Mouse (Mus musculus) lung, postnatal 0 days (tissue): ENCODE data around the gene Ahnak. TPM values are rescaled to one million over a fixed set of nuclear protein-coding genes. Genes with fewer than 3 reads are reported as not detected.
"Not testable (repeated sequence)": the region's sequence is repeated elsewhere in the genome, so short reads cannot be mapped to it uniquely, and the experiment has no call there.

Experiments
- ATAC-seq: fragments of 200-750 bp; cut with Nextera tagmentation; 2 replicates; pipeline ENCODE4 v1.8.0; 2017; ENCODE audit warnings: moderate library complexity
- DNase-seq: peaks from one replicate; pipeline ENCODE4 v3.0.0-alpha.2; 2016; ENCODE audit warnings: low spot score
- H3K27ac ChIP-seq: fragments of 300-500 bp; sonication (generic); 2 replicates; pipeline ENCODE4 v1.5.1; 2014; ENCODE audit warnings: antibody characterized with exemption, mild to moderate bottlenecking, low read length, mixed read lengths
- H3K27me3 ChIP-seq: fragments of 300-500 bp; sonication (generic); replicated peaks from 2 replicates; pipeline ENCODE4 v1.6.1; 2014; ENCODE audit warnings: low read length, mixed read lengths; ENCODE audit not compliant: insufficient read depth
- H3K36me3 ChIP-seq: fragments of 300-500 bp; sonication (generic); 2 replicates; pipeline ENCODE4 v1.6.1; 2014; ENCODE audit warnings: low read length, mixed read lengths; ENCODE audit not compliant: insufficient read depth
- H3K4me1 ChIP-seq: fragments of 300-500 bp; sonication (generic); 2 replicates; pipeline ENCODE4 v1.6.1; 2014; ENCODE audit warnings: antibody characterized with exemption, low read depth, low read length, mixed read lengths; ENCODE audit not compliant: insufficient read depth
- H3K4me2 ChIP-seq: fragments of 300-500 bp; sonication (generic); replicated peaks from 2 replicates; pipeline ENCODE4 v1.6.1; 2014; ENCODE audit warnings: low read depth, mild to moderate bottlenecking, low read length, moderate library complexity, mixed read lengths
- H3K4me3 ChIP-seq: fragments of 300-500 bp; sonication (generic); 2 replicates; pipeline ENCODE4 v1.5.1; 2014; ENCODE audit warnings: low read depth, low read length
- H3K9ac ChIP-seq: fragments of 300-500 bp; sonication (generic); replicated peaks from 2 replicates; pipeline ENCODE4 v1.6.1; 2014; ENCODE audit warnings: low read depth, mild to moderate bottlenecking
- H3K9me3 ChIP-seq: fragments of 300-500 bp; sonication (generic); 2 replicates; pipeline ENCODE4 v1.6.1; 2016; ENCODE audit warnings: low read length, mixed read lengths
- CTCF ChIP-seq: IDR thresholded peaks from 2 replicates; pipeline ENCODE4 v1.5.1; 2016; ENCODE audit warnings: antibody characterized with exemption, mild to moderate bottlenecking
- EP300 ChIP-seq: IDR thresholded peaks from 2 replicates; pipeline ENCODE4 v1.6.1; 2016; ENCODE audit warnings: antibody characterized with exemption, mild to moderate bottlenecking, control low read depth
- WGBS: fragments of 180-500 bp; shearing (Covaris S2); extraction: QIAGEN DNeasy Blood & Tissue Kit; methylation state at CpG from one replicate; pipeline ENCODE4 v1.1.7; 2014; 5-methylcytosine and 5-hydroxymethylcytosine counted together
- polyA plus RNA-seq: library from polyadenylated mRNA; unstranded; fragments of >200 nt; fragmentation: Nextera tagmentation; extraction: Ambion mirVana; gene quantifications from 2 replicates; pipeline ENCODE4 v1.2.1, GENCODE M21; 2015

Ahnak gene
- polyA plus RNA-seq, 1 experiment from 2014 or later, result 151 TPM

DNA sequence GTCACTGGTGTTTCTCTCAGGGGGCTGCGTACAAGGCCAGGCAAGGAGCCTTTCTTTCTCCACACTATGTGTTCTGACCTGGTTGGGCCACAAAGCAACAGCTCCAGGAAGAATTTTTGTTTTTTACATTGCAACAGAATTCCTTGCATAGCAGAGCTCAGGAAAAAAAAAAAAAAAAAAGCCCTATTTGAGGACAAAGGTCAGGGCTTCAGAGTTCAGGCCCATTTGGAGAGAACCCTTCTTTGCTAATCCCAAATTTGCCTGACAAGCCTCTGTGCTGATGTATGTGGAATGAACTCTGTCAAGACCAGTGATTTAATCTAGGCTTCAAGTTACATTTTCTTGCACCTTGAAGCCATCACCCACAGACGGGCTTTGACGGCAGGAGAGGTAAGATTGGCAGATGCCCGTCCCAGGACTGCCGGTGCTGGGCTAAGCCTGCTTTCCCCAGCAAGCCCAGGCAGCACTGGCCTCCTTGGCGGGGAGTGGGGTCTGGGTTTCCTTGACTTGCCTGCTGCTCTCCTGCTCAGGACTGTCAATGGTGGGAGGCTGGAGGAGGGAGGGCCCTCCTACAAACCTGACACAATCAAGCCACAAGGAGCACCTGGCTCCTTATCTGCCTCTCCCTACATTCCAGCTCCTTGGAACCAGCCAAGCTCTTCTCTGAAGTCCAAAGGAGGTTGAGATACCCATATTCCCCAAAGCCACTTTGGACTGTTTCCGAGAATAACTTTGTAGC is 58.3 kb downstream of the Ahnak start:
- Histone ChIP-seq H3K27ac (peak overlapping the region; percentile 66), H3K4me1 (peaks cover 3% of the 10 kb centered on the region; the same call in 1 of the 2 replicates), H3K4me3 (no peak overlapping the region), H3K9me3 (no peaks in the 10 kb centered on the region), H3K9ac (no peak overlapping the region), H3K4me2 (no peak overlapping the region), H3K27me3 (no peaks in the 10 kb centered on the region), H3K36me3 (no peaks in the 10 kb centered on the region)
- WGBS, result 61% methylated on average over 7 of the region's 7 CpGs
- TF ChIP-seq CTCF (no peak), EP300 (peak; percentile 23)
- peak; percentile 66 for DNase-seq
- peak; percentile 81 for ATAC-seq

DNA sequence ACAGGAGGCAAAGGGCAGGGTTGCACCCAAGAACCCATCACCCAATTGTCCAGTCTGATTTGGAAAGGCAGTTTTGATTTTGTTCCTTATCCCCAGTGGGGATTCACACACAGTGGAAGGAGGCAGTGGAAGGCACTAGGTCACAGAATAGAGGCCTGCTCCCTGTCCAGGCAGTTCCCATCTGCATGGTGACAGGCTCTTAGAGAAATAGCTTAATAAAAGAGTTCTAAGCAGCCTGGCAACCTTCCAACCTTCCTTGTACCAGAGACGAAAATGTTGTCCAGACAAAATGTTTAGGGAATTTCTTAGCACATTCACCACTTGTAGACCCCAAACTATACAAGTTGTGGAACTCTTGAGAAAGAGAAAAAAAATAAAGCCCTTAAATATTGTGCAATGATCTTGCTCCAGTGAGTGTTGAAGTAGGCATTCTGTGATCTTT is 58.9 kb downstream of the Ahnak start:
- Histone ChIP-seq H3K4me2 (no peak overlapping the region), H3K9ac (no peak overlapping the region), H3K27me3 (no peaks in the 10 kb centered on the region), H3K27ac (peak overlapping the region; percentile 66), H3K4me1 (peaks cover 3% of the 10 kb centered on the region; the same call in 1 of the 2 replicates), H3K4me3 (no peak overlapping the region), H3K9me3 (no peaks in the 10 kb centered on the region), H3K36me3 (no peaks in the 10 kb centered on the region)
- peak; percentile 70 for ATAC-seq
- no peak for TF ChIP-seq CTCF
- peak; percentile 51; the same call in 1 of the 2 replicates for TF ChIP-seq EP300
- peak; percentile 86 for DNase-seq
- WGBS, result 6% methylated on average over 1 of the region's 1 CpGs

DNA sequence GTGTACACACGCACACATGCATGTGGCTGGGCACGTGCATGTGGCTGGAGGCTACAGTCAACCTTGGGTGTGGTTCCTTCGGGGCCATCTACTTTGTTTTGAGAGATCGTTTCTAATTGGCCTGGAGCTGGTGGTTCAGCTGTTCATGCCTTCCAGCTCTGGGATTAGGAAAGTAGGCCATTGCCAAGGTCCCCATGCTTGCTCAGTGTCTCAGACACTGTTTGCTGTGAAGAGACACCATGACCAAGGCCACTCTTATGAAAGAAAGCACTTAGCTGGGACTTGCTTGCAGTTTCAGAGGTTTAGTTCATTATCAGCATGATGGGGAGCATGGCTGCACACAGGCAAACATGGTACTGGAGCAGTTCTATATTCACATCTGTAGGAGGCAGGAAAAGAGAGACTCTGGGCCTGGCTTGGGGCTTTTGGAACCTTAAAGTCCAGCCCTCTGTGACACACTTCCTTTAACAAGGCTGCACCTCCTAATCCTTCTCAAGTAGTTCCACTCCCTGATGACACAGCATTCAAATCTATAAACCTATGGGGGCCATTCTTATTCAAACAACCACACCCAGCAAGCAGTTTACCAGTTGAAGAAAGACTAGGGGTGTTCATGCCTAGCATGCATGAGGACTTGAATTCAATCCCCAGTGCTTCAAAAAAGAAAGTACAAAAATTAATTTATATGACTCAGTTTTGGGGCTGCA is 60.0 kb downstream of the Ahnak start:
- no peak overlapping the region for H3K9ac ChIP-seq
- DNase-seq (no peak), ATAC-seq (no peak)
- no peaks in the 10 kb centered on the region for H3K36me3 ChIP-seq
- TF ChIP-seq CTCF, result no peak
- TF ChIP-seq EP300, result no peak
- WGBS, result 91% methylated on average over 4 of the region's 4 CpGs
- no peaks in the 10 kb centered on the region for H3K9me3 ChIP-seq
- H3K27me3 ChIP-seq, result no peaks in the 10 kb centered on the region
- H3K4me2 ChIP-seq, result no peak overlapping the region
- no peak overlapping the region for H3K27ac ChIP-seq
- no peak overlapping the region for H3K4me3 ChIP-seq
- H3K4me1 ChIP-seq, result peaks cover 3% of the 10 kb centered on the region; the same call in 1 of the 2 replicates

GRCm38 (mm10) chr19:9050294-9051229 is 61.5 kb downstream of the Ahnak start:
- Histone ChIP-seq H3K9me3 (no peaks in the 10 kb centered on the region), H3K4me2 (no peak overlapping the region), H3K9ac (no peak overlapping the region), H3K27me3 (no peaks in the 10 kb centered on the region), H3K4me3 (no peak overlapping the region), H3K36me3 (no peaks in the 10 kb centered on the region), H3K27ac (no peak overlapping the region), H3K4me1 (peaks cover 3% of the 10 kb centered on the region; the same call in 1 of the 2 replicates)
- whole genome bisulfite sequencing, result 49% methylated on average over 9 of the region's 9 CpGs
- TF ChIP-seq CTCF (no peak), EP300 (no peak)
- no peak for ATAC-seq
- no peak for DNase-seq

- WGBS, result 91% methylated on average over 4 of the region's 4 CpGs
Observed at GRCm38 (mm10) chr19:9051985-9052384, 62.9 kb downstream of the Ahnak start.

More at GRCm38 (mm10) chr19:9051985-9052384, 62.9 kb downstream of the Ahnak start:
- not testable (repeated sequence) for ATAC-seq, H3K4me1 ChIP-seq, H3K9me3 ChIP-seq, H3K27ac ChIP-seq, DNase-seq, H3K4me2 ChIP-seq, H3K36me3 ChIP-seq, H3K4me3 ChIP-seq, H3K9ac ChIP-seq, H3K27me3 ChIP-seq
